Mouse (Mus musculus) lung, postnatal 36 days (tissue): ENCODE data around the gene Abhd12.
"Not testable (repeated sequence)": the region's sequence is repeated elsewhere in the genome, so short reads cannot be mapped to it uniquely, and the experiment has no call there.

Experiments used
- DNase-seq: peaks from one replicate; pipeline ENCODE4 v3.0.0; 2022; ENCODE audit warnings: mixed read lengths

Abhd12 gene

DNA sequence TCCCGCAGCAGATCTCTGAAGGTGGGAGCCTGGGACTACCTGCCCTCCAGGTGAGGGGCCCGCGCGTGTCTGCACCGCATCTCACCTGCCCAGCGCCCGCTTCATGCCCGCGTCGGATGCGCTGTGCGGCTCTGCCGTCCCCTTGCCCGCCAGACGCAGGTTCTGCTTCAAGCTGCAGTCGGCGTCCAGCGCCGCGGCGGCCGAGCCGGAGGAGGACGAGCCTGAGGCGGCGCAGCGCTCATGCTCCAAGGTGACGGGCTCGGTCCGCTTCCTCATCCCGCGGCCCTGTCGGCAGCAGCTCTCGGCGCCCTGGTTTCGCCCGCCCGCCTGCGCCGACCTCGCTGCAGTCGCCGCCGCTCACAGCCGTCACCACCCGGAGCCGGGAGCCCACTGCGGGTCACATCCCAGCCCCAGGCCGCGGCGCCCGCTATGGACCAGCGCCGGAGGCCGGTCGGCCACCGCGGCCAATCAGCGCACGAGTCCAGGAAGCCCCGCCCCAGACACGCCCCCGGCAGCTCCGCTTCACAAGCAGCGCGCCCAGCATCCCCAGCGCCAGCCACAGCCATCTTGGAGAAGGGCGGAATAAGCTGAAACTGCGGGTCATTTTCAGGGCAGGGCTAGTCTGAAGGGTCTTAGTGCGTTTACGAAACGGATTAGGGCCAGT is at the start of gene Abhd12:
Gene Abhd12 (minus strand): TSS at position 470 of the 664 bp plus-strand sequence.
- peak; percentile 99 for DNase-seq

DNA sequence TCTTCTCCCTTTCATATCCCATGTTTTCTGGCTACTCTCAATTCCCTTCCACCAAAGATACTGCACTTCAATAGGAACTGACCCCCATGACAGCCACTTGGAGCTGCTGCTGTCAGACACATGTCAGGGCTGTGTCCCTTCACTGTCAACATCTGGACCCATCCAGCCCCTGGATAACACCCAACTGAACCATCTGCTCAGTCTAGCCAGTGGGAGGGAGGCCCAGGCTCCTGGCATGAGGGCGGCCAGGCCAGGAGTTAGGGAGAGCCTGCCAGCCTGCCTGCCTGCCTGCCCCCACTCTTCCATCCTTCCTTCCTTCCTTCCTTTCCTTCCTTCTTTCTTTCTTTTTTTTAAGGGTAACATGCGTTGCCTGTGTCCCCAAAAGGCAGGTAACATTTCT is 46.7 kb upstream of the Abhd12 start:
- no peak for DNase-seq

DNA sequence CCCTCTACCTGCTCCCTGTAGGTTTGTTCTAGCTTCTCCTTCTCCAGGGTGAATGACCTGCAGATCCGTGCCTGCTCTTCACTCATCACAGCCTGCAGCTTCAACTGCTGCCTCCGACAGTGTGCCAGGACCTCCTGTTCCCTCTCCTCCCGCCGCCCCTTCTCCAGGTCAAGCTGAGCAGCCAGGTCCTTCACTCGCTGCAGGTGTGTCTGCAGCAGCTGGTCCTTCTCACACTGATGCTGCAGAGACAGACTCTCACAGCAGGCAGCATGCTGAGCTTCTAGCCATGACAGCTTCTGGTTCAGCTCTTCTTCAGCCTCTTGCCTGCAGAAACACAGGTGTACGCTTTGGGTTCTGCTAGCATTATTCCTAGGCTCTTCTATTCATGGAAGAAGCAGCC is 45.5 kb upstream of the Abhd12 start:
- no peak for DNase-seq

DNA sequence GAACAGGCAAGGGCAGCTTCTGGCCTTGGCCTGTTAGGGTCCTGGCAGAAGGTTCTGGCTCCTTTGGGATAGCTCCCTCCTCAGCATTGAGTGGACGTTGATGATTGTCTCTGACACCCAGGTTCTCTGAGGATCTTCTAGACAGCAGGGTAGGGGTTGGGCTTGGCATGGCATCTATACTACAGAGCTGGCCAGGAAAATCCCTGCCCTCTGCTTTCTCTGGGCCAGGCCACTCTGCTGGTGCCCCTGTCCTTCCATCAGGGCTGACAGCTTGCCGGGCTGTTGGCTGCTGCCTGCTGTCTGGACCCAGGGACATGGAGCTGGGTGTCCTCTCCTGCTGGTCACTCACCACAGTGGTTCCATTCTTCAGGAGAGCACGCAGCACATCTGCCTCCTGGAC is 45.1 kb upstream of the Abhd12 start:
- no peak for DNase-seq

DNA sequence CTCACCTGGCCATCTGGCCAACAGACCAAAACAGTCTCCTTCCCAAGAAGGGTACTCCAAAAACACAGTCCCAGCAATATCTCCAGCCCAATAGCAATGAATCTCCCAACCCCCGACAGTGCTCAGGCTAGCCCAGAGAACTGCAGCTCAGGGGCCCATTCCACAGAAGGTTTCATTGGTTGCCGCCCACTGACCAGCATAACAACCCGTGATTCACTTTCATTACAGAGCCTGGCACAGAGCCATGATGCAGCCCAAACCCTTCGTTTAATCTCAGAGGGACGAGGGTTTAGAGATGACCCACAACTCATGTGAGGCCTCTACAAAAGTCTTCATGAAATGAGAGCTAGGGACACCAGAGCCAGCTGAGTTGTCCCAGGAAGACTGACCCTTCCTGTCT is 44.2 kb upstream of the Abhd12 start:
- no peak for DNase-seq

DNA sequence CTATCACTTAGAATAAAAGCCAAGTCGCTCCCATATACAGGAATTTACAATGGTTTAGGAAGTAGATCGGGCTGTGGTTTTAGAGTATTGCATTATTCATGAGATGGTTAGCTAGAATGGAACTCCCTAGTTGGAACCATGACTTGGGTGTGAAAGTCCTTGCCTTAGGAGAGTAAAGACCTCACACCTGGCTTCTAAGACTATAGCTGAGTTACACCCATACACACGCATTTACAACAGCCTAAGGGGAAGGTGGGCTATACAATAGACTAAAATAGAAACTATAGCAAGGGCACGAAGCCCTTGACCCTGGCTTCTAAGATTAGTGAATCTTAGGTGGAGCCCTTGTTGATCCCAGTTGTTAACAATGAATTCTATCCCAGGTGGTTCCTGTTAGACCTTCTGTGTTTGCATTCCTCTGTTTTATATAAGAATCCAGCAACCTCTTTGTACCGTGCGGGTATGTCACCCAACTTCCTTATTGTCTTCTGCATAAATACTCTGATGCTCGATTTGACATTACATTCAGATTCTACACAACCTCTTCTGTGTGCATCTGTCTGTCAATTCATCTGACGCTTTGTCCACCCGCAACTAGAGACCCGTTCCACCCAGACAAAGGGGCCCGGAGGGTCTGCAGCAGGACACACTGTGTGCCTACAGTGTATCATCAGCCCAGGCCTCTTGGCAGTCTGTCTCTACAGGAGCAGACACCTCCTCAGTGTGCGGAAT is 43.5 kb upstream of the Abhd12 start:
- not testable (repeated sequence) for DNase-seq

DNA sequence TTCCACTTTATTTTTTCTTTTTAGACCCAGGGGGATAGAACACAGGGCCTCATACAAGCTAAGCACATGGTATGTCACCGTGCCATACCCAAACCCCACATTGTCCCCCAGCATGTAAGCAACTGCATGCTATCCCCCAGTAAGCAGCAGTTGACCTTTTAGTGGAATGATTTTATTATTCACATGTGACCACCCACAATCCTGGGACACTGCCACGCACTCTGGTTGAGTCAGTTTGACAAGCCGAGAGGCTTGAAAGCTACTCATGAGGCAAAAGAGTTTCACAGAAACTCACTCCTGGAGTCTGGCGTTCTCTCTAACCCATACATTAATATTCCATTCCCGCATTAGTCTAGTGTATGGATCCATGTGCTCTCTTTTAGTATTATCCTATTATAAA is 42.8 kb upstream of the Abhd12 start:
- not testable (repeated sequence) for DNase-seq

DNA sequence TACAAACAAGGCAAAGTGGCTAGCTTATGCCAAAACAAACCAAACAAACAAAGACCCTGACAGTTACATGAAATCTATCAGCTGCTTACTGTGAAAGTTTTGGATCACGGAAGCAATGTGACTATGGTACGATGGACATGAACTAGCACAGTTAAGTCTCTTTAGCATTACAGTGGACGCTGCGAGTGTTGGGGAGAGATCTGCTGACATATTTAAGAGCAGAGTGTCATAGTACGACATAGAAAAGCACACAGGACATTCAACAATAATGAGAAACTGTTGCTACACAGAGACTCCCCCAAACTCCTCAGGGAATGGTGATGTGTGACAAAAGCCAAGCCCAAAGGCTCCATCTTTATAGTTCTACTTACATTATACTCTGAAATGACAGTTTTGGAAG is 39.5 kb upstream of the Abhd12 start:
- no peak for DNase-seq

DNA sequence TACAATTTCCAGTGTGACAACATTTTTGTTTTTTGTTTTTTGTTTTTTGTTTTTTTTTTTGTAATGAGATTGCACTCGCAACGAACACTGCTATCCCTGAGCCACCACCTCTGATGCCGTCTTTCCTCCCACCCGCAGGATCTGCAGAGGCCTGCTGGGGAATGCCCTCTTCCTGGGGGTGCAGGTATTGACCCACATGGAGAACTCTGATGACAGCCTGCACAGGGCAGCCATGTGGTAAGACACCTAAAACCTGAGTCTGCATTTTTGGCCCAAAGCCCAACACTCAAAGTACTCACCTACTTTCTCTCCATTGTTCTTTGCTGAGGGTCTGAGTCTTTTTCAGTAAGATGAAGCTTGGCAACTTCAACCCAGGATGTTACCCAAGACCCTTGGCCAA is 30.1 kb upstream of the Abhd12 start:
- no peak for DNase-seq

DNA sequence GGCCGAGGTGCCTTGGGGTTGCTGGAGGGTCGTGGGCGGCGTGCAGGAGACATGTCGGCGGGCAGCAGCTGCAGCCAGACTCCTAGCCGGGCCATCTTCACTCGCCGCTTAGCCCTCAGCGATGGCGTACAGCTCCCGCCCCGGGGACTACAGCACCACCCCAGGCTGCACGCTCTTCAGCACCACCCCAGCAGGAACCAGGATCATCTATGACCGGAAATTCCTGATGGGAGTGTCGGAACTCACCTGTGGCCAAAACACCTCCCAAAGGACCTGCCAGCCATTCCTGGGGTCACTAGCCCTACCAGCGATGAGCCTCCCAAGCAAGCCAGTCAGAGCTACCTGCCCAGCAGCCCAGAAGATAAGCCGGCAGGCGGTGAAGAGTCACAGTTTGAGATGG is 28.9 kb upstream of the Abhd12 start:
- DNase-seq: no peak

DNA sequence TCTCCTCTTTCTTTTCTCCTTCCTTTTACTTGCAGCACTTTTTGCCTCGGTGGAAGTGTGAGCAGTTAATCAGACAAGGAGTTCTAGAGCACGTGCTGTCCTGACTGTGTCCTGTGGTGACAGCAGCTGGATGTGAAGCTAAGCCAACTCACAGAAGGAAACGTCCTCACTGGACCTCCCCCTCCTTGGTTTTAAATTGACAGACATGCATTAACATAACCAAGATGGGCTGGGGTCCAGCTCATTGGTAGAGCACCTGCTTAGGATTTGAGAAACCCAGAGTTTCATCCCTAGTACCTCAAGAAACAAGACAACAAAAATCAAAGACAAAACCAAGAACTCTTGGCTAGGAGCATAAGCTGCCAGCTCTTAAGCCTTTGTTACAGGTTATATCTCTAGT is 26.3 kb upstream of the Abhd12 start:
- no peak for DNase-seq

DNA sequence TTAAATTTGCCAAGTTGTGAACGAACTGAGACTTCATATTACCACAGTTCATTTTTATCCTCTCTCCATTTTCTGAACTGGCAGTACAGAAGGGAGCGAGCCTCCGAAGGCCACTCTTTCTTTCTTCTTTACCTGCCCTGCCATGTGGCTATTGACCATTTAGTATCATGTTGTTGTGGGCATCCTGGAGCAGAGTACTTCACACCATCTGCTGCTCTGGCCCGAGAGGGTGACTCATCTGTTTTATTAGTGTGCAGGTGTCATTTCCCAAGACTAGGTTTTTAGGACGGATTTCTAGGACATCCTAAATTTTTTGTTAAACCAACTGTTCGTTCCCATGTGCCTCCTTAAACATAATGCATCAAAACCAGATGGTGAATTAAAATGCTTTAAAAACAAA is 24.6 kb upstream of the Abhd12 start:
- DNase-seq: no peak

DNA sequence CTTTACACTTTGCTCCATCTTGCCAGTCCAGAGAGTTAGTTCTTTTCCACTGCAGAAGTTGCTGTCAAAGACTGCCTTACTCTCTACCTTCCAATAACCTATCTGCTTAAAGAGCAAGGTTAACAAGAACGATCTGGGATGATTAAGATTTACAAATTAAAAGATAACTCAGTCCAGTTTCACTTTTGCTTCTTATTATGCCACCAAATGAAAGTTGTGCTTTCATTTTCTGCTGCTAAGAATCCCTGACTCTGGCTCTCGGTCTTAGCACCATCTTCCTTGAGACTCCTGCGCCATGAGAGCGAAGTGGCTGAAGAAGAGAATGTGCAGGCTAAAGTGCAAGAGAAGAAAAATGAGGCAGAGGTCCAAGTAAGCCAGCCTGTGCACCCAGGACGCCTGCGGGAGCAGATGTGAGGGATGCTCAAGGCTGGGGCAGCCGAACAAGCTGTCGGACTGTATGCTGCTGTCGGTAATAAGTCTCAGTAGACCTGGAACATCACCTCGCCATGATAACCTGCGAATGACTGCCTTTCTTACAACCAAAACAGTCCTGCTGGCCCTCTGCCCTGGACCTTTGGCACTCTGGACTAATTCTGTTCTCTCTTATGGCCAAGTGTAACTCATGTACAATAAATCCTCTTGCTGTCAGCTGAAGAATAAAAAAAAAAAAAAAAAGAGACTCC is 22.6 kb upstream of the Abhd12 start:
- DNase-seq: no peak

DNA sequence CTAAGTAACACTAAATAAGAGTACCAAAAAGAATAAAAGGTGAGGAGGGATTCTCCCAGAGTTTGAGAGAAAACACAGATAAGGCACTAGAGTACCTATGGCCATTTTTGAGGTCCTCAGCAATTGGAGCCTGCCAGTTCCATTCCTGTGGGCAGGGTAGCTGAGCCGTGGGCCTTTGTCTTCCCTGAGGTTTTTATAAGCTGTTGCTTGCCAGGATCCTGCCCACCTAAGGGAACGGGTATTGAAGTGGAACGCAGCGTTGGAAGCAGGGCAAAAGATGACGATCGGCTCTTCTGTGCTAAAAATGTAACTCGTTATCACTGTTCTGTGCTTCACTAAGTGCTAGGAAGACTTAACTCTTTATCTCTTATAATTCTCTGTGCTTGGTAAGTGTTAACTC is 19.0 kb upstream of the Abhd12 start:
- no peak for DNase-seq

DNA sequence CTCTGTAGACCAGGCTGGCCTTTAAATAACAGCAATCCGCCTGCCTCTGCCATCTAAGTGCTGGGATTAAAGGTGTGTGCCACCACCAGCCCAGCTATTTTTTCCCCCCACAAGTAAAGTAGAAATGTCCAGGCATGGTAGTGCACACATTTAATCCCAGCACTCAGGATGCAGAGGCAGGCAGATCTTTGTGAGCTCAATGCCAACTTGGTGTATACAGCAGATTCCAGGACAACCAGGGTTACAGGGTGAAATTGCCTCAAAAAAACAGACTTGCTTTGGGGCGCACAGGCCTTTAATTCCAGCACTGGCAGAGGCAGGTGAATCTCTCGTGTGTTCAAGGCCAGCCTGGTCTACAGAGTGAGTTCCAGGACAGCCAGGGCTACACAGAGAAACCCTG is 18.5 kb upstream of the Abhd12 start:
- DNase-seq: no peak

DNA sequence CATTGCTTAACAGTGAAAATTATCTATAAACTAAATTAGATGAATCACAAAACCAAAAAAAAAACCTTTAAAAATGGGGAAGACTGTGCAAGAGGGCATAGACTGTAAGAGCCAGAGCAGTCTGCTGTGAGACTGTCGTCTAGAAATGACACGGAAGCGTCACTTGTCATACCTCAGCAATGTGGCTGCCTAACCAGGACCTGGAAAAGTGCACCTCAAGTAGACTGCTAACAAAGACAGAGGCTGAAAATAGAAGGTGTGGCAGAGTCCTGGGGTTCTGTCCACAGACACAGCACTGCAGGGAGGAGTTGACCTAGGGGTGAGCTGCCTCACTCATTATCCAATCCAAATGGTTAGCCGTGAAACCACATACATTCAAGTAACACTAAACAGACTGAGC is 17.6 kb upstream of the Abhd12 start:
- no peak for DNase-seq

DNA sequence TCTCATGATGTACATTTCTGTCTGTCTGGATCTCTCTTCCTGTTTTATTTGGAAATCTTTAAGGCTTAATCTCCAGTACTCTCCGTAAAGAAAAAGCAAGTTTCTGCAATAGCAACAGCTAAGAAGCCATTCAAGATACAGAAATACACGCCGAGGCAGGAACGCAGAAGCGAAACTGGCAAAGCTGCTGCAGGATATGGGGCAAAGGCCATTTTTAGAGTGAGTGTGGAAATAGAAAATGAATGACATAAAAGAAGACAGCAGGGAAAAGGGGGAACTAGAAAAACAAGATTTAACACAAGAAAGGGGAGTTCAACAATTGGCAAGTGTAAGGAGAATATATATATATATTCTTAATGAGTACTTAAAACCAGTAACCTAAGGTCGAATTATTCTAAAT is 17.2 kb upstream of the Abhd12 start:
- DNase-seq: peak; percentile 34

DNA sequence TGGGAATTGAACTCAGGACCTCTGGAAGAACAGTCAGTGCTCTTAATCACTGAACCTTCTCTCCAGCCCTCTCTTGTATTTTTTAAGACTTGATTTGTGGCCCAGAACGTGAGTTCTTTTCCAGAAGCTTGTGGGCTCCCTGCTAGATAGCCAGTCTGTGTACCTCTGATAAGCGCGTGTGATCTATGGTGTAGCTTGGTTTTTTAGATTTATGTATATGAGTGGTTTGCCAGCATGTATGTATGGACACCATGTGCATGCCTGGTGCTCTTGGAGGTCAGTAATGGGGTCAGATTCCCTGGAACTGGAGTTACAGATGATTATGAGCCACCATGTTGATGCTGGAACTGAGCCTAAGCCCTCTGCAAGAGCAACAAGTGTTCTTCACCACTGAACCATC is 16.0 kb upstream of the Abhd12 start:
- no peak for DNase-seq

DNA sequence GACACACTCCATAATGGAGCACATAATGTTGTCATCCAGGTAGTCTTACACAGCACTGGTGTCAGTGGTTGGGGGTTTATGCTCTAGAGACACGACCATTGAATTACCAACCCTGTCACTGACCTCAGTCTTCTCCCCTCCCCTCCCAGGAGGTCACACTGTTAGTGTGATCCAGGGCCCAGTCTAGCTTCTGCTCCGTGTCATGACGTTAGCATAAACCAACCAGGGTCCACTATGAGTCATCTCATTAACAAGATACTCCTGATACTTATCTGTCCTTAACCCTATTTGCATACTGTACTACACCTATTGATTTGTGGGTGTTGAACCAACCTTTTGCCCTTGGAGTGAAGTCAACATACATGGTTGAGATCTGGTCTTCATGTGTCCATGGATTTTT is 14.2 kb upstream of the Abhd12 start:
- no peak for DNase-seq

DNA sequence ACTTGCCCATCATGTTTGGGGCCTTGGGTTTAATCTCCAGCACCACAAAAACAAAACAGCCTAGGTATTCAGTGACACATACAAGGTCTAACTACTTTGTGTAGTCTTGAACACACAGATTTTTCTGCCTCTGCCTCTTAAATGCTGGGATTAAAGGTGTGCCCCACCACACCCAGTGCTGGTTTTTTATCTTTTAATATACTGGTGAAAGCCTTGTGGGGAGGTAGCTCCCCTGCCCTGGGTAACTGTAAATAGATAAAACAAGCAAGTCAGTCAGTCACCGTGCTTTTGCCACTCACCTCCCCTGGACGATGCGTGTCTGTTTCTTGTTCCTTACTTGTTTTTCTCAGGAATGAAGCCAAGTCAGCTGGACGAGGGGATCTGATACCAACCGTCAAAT is 11.2 kb upstream of the Abhd12 start:
- no peak for DNase-seq

DNA sequence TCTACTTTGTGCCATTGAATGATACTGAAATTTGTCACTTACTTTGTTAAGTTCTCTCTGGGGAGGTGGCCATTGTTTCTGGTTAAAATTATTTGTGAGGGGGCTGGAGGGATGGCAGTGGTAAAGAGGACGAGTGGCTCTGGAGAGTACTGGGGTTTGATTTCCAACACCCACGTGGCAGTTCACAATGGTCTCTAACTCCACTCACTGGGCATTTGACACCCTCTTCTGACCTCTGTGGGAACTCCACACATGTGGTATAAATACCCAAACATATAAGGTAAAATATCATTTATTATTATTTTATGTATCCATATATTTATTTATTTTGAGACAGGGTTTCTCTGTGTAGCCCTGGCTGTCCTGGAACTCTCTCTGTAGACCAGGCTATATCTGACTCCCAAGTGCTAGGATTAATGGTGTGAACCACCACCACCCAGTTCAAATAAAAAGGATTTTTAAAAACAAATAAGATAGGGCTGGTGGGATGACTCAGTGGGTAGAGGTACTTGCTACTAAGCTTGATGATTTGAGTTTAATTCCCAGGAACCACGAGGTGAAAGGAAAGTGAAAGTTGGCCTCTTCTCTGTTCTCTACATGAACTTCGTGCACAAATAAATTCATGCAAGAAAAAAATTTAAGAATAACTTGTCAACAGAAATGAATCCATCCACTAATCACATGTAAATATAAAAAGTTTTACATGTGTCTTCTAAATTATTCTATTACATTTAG is 10.4 kb upstream of the Abhd12 start:
- DNase-seq: no peak

DNA sequence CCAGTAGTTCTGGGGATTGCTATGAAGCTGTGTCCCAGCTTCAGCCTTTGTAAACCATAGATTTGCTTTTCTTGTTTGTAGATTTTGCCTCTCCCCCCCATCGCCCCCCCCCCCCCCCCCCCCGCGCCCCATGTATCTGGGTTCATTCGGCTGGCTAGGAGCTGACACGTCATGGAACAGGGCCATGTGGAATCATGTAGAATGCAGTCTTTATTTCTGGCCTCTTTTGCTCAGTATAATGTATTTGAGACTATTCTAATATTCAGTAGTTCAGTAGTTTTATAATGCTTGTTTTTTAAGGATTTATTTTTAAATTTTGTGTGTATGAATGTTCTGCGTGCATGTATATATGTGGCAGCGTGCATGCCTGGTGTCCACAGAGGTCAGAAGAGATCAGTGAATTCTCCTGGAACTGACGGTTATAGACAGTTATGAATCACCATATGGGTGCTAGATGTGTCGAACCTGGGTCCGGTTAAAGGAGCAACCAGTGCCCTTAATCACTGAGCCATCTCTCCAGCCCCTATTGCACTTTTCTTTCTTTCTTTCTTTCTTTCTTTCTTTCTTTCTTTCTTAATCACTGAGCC is 5.8 kb upstream of the Abhd12 start:
- DNase-seq: no peak

DNA sequence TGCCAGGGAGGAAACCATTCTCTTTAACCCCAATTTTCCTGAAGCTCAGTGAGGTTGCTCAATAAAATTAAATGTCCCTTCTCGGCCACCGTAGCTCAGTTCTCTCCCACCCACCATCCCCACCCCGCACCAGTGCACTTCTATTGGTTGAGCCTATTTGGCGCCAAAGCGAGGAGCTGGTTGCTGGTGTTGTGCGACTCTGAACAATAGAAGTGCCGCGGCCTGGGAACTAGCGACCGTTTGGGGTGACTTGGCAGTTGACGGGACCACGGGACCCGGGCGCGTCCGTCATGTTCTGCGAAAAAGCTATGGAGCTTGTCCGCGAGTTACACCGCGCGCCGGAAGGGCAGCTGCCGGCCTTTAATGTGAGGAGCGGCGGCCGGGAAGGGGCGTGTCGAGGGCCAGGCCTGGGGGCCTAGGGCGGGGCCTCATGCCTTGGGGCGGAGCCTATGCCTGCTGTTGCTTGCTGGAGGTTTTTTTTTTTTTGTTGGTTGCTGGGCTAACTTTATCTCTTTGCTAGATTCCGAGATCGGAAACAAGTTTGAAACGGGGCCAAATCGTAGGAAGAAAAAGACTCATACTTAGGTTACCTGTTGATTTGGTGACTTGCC is 5.0 kb upstream of the Abhd12 start:
- DNase-seq: peak; percentile 97
